Mouse (Mus musculus): ENCODE results near the gene Nphp3. TPM values are rescaled to one million over a fixed set of nuclear protein-coding genes. Genes with fewer than 3 reads are reported as not detected.

Nphp3 gene
- polyA plus RNA-seq, 1 experiment from 2014 or later, result 4.6 TPM

- Histone ChIP-seq H3K27ac (no peak overlapping the region), H3K4me1 (no peaks in the 10 kb centered on the region), H3K9me3 (no peaks in the 10 kb centered on the region), H3K9ac (no peak overlapping the region), H3K36me3 (no peaks in the 10 kb centered on the region; the same call in 1 of the 2 replicates), H3K4me3 (replicated peaks) (no peak overlapping the region), H3K27me3 (replicated peaks) (no peaks in the 10 kb centered on the region), H3K4me2 (no peak overlapping the region)
- ATAC-seq (ENCODE audit: insufficient read depth, low FRiP score, low read depth), result peak; percentile 39; the same call in 1 of the 2 replicates
- WGBS, result 48% methylated on average over 24 of the region's 24 CpGs
Measured at GRCm38 (mm10) chr9:104035261-104036015, 33.1 kb downstream of the Nphp3 start.

DNA sequence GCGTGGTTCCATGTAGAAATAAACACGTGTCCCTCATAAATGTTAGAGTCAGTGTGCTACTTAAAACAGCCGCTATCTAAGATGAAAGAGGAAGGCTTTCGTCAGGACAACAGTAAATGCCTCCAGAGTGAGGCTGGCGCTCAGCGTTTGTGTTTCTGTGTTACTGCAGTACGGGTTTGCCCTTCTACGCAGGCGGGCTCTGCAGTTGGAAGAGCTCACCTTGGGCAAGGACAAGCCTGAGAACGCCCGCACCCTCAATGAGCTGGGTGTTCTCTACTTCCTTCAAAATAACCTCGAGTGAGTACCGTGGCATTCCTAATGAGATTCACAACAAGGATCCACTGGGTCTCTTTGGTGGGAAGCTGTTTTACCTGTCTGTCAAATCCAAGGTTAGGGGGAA, 35.9 kb downstream of the Nphp3 start:
- H3K9me3 ChIP-seq, result no peaks in the 10 kb centered on the region
- H3K27ac ChIP-seq, result no peak overlapping the region
- no peak overlapping the region for H3K4me2 ChIP-seq
- no peak overlapping the region for H3K4me3 ChIP-seq (replicated peaks)
- no peak overlapping the region for H3K9ac ChIP-seq
- no peaks in the 10 kb centered on the region for H3K27me3 ChIP-seq (replicated peaks)
- no peaks in the 10 kb centered on the region for H3K4me1 ChIP-seq
- no peaks in the 10 kb centered on the region; the same call in 1 of the 2 replicates for H3K36me3 ChIP-seq
- WGBS, result 84% methylated on average over 13 of the region's 13 CpGs
- no peak for ATAC-seq (ENCODE audit: insufficient read depth, low FRiP score, low read depth)

DNA sequence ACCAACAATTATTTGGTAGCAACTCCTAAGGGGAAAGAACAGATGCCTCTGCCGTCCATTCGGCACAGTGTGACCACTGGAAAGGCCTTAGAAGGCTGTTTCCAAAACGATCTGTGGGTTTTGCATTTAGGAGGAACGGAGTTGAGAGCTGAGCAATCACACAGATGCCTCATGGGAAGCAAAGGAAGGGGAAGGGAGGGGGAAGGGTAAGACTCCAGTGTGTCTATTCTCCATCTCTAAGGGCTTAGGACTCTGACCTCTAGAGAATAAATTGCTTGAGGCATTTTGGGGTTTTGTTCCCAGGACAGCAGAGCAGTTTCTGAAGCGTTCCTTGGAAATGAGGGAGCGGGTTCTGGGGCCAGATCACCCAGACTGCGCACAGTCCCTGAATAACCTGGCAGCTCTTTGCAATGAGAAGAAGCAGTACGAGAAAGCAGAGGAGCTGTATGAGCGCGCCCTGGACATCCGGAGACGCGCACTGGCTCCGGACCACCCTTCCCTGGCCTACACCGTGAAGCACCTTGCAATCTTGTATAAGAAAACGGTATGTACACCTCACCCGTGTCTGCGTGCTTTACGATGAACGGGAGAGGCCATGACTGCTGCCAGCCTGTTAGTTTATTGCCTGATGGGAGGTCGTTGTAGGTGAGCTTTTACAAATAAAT, 36.8 kb downstream of the Nphp3 start:
- H3K4me3 ChIP-seq (replicated peaks), result no peak overlapping the region
- no peak overlapping the region for H3K4me2 ChIP-seq
- no peak overlapping the region for H3K27ac ChIP-seq
- H3K27me3 ChIP-seq (replicated peaks), result no peaks in the 10 kb centered on the region
- H3K9ac ChIP-seq, result no peak overlapping the region
- ATAC-seq (ENCODE audit: insufficient read depth, low FRiP score, low read depth), result no peak
- 88% methylated on average over 21 of the region's 21 CpGs for WGBS
- H3K4me1 ChIP-seq, result no peaks in the 10 kb centered on the region
- no peaks in the 10 kb centered on the region for H3K9me3 ChIP-seq
- no peaks in the 10 kb centered on the region; the same call in 1 of the 2 replicates for H3K36me3 ChIP-seq

DNA sequence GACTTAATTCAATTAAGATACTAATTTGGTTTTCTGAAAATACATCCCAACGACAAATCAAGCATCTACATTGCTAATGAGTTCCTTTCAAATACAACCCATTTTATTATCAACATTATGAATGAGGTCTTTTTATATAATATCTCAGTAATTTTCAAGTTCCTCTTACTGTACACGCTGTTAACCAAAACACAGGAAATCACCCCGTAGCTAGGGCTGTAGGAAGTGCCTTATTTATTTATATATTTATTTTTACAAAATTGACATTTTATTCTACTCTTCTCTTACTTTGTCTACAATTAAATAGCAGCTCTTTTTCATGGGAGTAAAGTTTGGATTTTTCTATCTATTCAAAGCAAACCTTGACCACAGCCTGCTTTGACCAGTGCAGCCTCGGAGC, 37.4 kb downstream of the Nphp3 start:
- H3K27ac ChIP-seq, result no peak overlapping the region
- no peak for ATAC-seq (ENCODE audit: insufficient read depth, low FRiP score, low read depth)
- WGBS, result 72% methylated on average over 4 of the region's 4 CpGs
- H3K4me1 ChIP-seq, result no peaks in the 10 kb centered on the region
- H3K36me3 ChIP-seq, result no peaks in the 10 kb centered on the region; the same call in 1 of the 2 replicates
- H3K4me3 ChIP-seq (replicated peaks), result no peak overlapping the region
- H3K9me3 ChIP-seq, result no peaks in the 10 kb centered on the region
- H3K4me2 ChIP-seq, result no peak overlapping the region
- no peaks in the 10 kb centered on the region for H3K27me3 ChIP-seq (replicated peaks)
- no peak overlapping the region for H3K9ac ChIP-seq

DNA sequence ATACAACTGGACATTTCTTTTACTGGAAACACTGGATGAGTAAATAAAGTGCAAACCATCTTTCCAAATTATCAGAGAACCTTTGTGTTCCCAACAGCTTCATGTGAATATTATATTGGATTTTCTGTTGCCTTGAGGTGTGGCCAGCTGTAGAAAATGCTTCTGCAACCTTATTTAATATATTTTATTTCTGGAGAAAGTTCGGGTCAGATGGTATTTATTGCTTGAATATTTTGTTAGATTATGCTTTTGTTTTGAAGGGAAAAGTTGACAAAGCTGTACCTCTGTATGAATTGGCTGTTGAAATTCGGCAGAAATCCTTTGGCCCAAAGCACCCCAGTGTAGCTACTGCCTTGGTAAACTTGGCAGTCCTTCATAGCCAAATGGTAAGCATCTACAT, 38.0 kb downstream of the Nphp3 start, which contains the start of gene Gm28305:
Gene Gm28305 (plus strand): TSS at position 301 of the 400 bp plus-strand sequence.
- no peak within 1 kb of the TSS for H3K27ac ChIP-seq
- no peak within 1 kb of the TSS for H3K4me2 ChIP-seq
- H3K36me3 ChIP-seq, result no peaks in the 10 kb centered on the region; the same call in 1 of the 2 replicates
- ATAC-seq (ENCODE audit: insufficient read depth, low FRiP score, low read depth), result no peak
- H3K4me1 ChIP-seq, result no peaks in the 10 kb centered on the region
- H3K9ac ChIP-seq, result no peak within 1 kb of the TSS
- 68% methylated on average over 2 of the region's 2 CpGs for WGBS
- no peaks in the 10 kb centered on the region for H3K9me3 ChIP-seq
- no peak within 1 kb of the TSS for H3K4me3 ChIP-seq (replicated peaks)
- H3K27me3 ChIP-seq (replicated peaks), result no peaks in the 10 kb centered on the region

DNA sequence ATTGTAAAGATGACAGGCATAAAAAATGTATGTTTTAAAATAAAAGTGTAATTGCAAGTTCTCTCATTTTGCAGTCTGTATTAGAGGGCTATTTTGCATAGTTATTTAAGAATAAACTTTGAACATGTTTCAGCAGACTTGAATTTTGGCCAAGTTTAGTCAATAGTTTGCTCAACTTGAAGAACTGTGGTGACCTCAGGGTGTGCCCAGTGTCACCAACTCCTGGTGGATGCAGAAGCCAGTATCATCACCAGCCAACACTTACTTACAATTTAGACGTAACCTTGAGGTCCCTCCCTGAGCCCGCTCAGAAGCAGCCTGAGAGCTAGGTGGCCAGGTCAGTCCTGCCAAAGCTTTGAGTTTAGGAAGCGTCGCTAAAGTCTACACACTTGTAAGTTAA, 41.3 kb downstream of the Nphp3 start:
- H3K36me3 ChIP-seq, result peaks cover 12% of the 10 kb centered on the region

DNA sequence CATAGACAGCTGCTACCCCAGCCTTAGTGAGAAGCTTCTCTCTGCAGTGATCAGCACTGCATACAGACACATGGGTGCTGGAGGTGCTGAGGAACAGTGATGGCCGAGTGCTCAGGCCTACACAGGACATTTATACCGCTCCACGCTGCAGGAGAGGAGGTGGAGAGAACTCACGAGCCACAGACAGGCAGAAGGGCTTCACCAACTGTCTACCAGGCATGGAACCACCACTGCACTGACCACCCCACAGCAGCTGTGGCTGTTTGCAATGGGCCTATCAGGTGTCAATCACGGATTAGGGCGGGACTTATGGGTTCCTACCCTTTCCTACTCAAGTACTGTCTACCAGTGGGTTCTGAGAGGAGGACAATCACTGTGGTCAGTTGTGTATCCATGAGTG, 48.7 kb downstream of the Nphp3 start:
- no peak overlapping the region for H3K4me2 ChIP-seq
- H3K27me3 ChIP-seq (replicated peaks), result no peaks in the 10 kb centered on the region
- 93% methylated on average over 6 of the region's 6 CpGs for WGBS
- no peaks in the 10 kb centered on the region for H3K4me1 ChIP-seq
- H3K9me3 ChIP-seq, result no peaks in the 10 kb centered on the region
- peaks cover 60% of the 10 kb centered on the region for H3K36me3 ChIP-seq
- no peak for ATAC-seq (ENCODE audit: insufficient read depth, low FRiP score, low read depth)
- no peak overlapping the region for H3K4me3 ChIP-seq (replicated peaks)
- H3K9ac ChIP-seq, result no peak overlapping the region
- no peak overlapping the region for H3K27ac ChIP-seq

More for the DNA sequence above, 41.3 kb downstream of the Nphp3 start:
- H3K4me2 ChIP-seq, result no peak overlapping the region
- H3K27me3 ChIP-seq (replicated peaks), result no peaks in the 10 kb centered on the region
- H3K27ac ChIP-seq, result no peak overlapping the region
- no peak overlapping the region for H3K9ac ChIP-seq
- no peak overlapping the region for H3K4me3 ChIP-seq (replicated peaks)
- no peak for ATAC-seq (ENCODE audit: insufficient read depth, low FRiP score, low read depth)
- H3K9me3 ChIP-seq, result no peaks in the 10 kb centered on the region
- 81% methylated on average over 4 of the region's 4 CpGs for WGBS
- H3K4me1 ChIP-seq, result no peaks in the 10 kb centered on the region

DNA sequence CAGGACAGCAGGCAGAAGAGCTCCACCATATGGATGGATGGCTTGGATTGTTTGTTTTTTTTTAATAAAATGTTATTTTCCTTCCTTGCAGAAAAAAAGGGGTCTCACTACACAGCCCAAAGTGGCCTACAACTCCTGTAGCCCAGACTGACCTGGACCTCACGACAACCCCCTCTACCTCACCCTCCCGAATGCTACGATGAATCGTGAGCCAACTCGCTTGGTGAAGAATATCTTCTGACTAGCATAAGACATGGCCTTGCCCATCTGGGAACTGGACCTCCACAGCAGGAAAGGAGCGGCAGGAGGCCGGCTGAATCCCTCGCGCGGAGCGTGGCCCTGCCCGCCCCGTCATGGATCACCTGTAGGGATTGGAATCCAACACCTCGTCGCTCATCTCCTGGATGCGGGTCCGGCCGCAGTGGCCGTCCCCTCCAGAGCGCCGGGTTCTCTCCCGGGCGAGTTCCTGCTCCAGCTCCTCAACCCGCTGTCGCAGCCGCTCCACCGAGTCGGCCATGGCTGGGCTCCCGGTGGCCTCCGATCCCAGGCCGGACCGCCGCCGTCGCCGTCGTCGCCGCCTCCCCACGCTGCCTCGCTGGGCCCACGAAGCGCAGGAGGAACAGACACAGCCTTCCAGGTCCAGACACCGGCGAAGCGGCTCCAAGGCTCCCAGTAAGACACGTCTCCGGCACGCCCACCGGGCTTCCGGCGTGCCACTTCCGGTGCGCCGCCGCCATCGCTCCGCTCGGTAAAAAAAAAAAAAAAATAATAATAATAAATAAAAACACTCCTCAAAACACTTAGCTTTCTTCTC, 60.3 kb downstream of the Nphp3 start, which contains the start of gene Uba5:
Gene Uba5 (minus strand): TSS at position 705 of the 814 bp plus-strand sequence.
- H3K4me1 ChIP-seq, result peaks cover 11% of the 10 kb centered on the region
- H3K36me3 ChIP-seq, result peaks cover 13% of the 10 kb centered on the region; the same call in 1 of the 2 replicates
- H3K9ac ChIP-seq, result peak within 1 kb of the TSS; percentile 93
- peak; percentile 70 for ATAC-seq (ENCODE audit: insufficient read depth, low FRiP score, low read depth)
- H3K9me3 ChIP-seq, result no peaks in the 10 kb centered on the region
- peak within 1 kb of the TSS; percentile 75 for H3K27ac ChIP-seq
- peak within 1 kb of the TSS; percentile 100 for H3K4me3 ChIP-seq (replicated peaks)
- WGBS, result under 1% methylated on average over 59 of the region's 59 CpGs
- no peaks in the 10 kb centered on the region for H3K27me3 ChIP-seq (replicated peaks)
- peak within 1 kb of the TSS; percentile 83 for H3K4me2 ChIP-seq

- Histone ChIP-seq H3K27ac (peak within 1 kb of the TSS; percentile 75), H3K4me1 (peaks cover 11% of the 10 kb centered on the region), H3K9ac (peak within 1 kb of the TSS; percentile 93), H3K4me3 (replicated peaks) (peak within 1 kb of the TSS; percentile 100), H3K27me3 (replicated peaks) (no peaks in the 10 kb centered on the region), H3K4me2 (peak within 1 kb of the TSS; percentile 83), H3K9me3 (no peaks in the 10 kb centered on the region), H3K36me3 (peaks cover 5% of the 10 kb centered on the region; the same call in 1 of the 2 replicates)
- under 1% methylated on average over 30 of the region's 30 CpGs for WGBS
- ATAC-seq (ENCODE audit: insufficient read depth, low FRiP score, low read depth), result peak; percentile 92
Measured at GRCm38 (mm10) chr9:104063244-104063961, 61.1 kb downstream of the Nphp3 start, which contains the start of gene Acad11. TSS of gene Acad11 (plus strand) at chr9:104063377.

DNA sequence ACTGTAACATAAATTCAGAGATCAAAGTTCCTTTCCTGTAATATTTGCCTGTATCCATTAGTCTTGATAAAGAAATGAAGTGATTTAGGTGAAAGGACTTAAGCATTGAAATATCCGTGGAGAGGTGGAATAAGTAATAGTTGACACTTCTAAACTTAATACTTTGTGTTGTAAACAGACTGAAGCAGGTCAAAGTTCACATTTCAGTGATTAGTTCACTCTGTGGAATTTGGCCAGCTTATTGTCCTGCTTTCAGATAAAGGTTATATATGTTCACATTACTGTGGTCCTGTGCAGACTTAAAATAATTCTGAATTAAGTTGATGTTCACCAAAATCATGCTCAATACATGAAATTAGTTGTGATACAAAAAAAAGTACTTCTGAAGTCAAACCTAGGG, 62.2 kb downstream of the Nphp3 start:
- Histone ChIP-seq H3K9me3 (no peaks in the 10 kb centered on the region), H3K27ac (no peak overlapping the region), H3K27me3 (replicated peaks) (no peaks in the 10 kb centered on the region), H3K4me1 (peaks cover 11% of the 10 kb centered on the region), H3K4me3 (replicated peaks) (no peak overlapping the region), H3K9ac (no peak overlapping the region), H3K4me2 (no peak overlapping the region), H3K36me3 (peaks cover 5% of the 10 kb centered on the region; the same call in 1 of the 2 replicates)
- 30% methylated on average over 1 of the region's 1 CpGs for WGBS
- ATAC-seq (ENCODE audit: insufficient read depth, low FRiP score, low read depth), result no peak

DNA sequence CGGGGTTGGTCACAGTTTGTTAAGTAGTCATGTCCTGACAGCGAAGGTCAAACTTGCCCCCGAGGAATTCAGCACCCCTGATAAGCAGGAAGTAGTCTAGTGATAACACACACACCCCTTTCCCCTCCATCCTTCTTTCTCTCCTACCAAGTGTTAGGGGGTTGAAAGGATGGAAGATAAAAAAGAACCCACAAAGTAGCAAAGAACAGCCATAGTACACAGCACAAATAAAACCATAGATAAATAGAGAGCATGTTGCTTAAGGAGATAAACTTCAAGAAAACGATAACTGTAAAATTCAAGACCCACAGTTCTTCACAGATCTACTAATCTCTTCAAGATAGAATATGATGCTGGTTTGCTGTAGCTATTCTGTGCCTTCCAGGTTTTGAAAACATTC, 67.9 kb downstream of the Nphp3 start:
- Histone ChIP-seq H3K27ac (no peak overlapping the region), H3K27me3 (replicated peaks) (no peaks in the 10 kb centered on the region), H3K4me2 (no peak overlapping the region), H3K36me3 (no peaks in the 10 kb centered on the region), H3K4me3 (replicated peaks) (no peak overlapping the region), H3K9me3 (no peaks in the 10 kb centered on the region), H3K9ac (no peak overlapping the region), H3K4me1 (no peaks in the 10 kb centered on the region)
- WGBS, result 69% methylated on average over 4 of the region's 4 CpGs
- no peak for ATAC-seq (ENCODE audit: insufficient read depth, low FRiP score, low read depth)

Data from stomach, embryonic 15.5 days (tissue).